Mouse (Mus musculus): ENCODE measurements at regions not wholly inside any gene's neighbourhood (a gene's known extent, or its start where the extent isn't known, plus 50 kb on each side); places are given as distances from the start of the nearest gene placed in this dataset.

GRCm38 (mm10) chr19:26475754-26476153, 129.1 kb upstream of the Smarca2 start:
- H3K27ac ChIP-seq (replicated peaks; ENCODE audit: low read depth, low read length): no peak overlapping the region
- 23% methylated on average over 2 of the region's 2 CpGs for WGBS
- H3K9me3 ChIP-seq (ENCODE audit: control insufficient read depth, low read length): no peaks in the 10 kb centered on the region
- no peaks in the 10 kb centered on the region for H3K27me3 ChIP-seq (ENCODE audit: control insufficient read depth, insufficient read depth, low read length)
- ATAC-seq (ENCODE audit: low FRiP score, low TSS enrichment): no peak
- H3K9ac ChIP-seq (replicated peaks; ENCODE audit: low read length): no peak overlapping the region
- H3K4me1 ChIP-seq (ENCODE audit: control insufficient read depth, insufficient read depth, low read length): peaks cover 9% of the 10 kb centered on the region; the same call in 1 of the 2 replicates
- H3K4me2 ChIP-seq (ENCODE audit: low read length): no peak overlapping the region
- no peak overlapping the region for H3K4me3 ChIP-seq (replicated peaks; ENCODE audit: low read depth, low read length)
- no peaks in the 10 kb centered on the region for H3K36me3 ChIP-seq (ENCODE audit: control insufficient read depth, insufficient read depth, low read length)
- DNase-seq: no peak

DNA sequence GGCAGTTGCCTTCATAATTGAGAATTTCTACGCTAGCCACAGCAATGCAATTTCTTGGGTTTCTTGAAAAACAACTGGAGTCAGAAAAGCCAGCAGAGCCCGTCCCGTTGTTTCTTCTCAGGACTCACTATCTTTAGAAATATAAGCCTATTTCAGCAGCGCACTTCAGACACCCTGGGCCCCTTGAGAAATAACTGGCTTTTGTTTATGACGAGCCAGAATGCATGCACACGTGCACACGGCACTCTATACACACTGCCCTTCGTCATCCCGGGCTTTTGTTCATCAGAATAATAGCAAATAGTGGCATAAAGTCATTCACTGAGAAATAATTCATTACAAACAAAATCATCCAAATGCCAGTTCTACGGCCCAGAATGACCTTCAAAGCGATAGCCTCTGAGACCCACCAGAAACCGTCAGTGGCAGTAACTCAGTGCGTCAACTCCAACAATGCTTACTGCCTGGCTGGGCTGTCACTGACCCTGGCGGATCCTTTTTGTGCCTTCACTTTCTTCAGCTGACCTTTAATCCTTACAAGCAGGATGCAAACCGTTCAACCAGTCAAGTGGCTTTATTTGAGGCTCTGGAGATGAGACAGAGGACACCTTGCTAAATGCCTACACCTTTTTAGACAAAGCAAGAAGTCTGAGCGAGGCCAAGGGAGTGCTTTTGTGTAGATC, 126.7 kb upstream of the Smarca2 start:
- H3K27ac ChIP-seq (replicated peaks; ENCODE audit: low read depth, low read length): no peak overlapping the region
- H3K4me3 ChIP-seq (replicated peaks; ENCODE audit: low read depth, low read length): no peak overlapping the region
- DNase-seq (peak; percentile 53), ATAC-seq (ENCODE audit: low FRiP score, low TSS enrichment) (no peak)
- H3K27me3 ChIP-seq (ENCODE audit: control insufficient read depth, insufficient read depth, low read length): no peaks in the 10 kb centered on the region
- H3K4me2 ChIP-seq (ENCODE audit: low read length): peak overlapping the region; percentile 37
- H3K9me3 ChIP-seq (ENCODE audit: control insufficient read depth, low read length): no peaks in the 10 kb centered on the region
- 15% methylated on average over 16 of the region's 16 CpGs for WGBS
- no peaks in the 10 kb centered on the region for H3K36me3 ChIP-seq (ENCODE audit: control insufficient read depth, insufficient read depth, low read length)
- H3K4me1 ChIP-seq (ENCODE audit: control insufficient read depth, insufficient read depth, low read length): peaks cover 9% of the 10 kb centered on the region; the same call in 1 of the 2 replicates
- H3K9ac ChIP-seq (replicated peaks; ENCODE audit: low read length): no peak overlapping the region

DNA sequence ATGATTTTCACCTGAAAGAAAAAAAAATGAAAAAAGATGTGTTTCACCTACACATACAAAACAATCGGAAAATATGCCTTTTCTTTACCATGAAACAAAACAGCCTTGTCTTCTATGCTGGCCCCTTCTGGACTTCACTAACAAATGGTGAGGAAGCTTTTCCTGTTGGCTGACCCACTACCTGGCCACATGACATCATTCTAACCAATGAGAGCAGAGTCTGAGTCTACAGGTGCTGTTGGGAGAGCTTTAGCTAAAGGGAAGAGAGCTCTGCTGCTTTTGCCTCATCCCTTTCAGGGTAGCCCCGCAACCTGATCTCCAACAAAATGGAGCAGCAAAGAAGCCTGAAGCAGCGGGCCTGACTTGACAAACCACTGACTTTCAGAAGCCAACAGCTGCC, 120.5 kb upstream of the Smarca2 start:
- no peak for DNase-seq
- H3K9ac ChIP-seq (replicated peaks; ENCODE audit: low read length): no peak overlapping the region
- H3K36me3 ChIP-seq (ENCODE audit: control insufficient read depth, insufficient read depth, low read length): no peaks in the 10 kb centered on the region
- no peak overlapping the region for H3K27ac ChIP-seq (replicated peaks; ENCODE audit: low read depth, low read length)
- WGBS: 73% methylated on average over 3 of the region's 3 CpGs
- H3K27me3 ChIP-seq (ENCODE audit: control insufficient read depth, insufficient read depth, low read length): no peaks in the 10 kb centered on the region
- no peaks in the 10 kb centered on the region for H3K9me3 ChIP-seq (ENCODE audit: control insufficient read depth, low read length)
- no peaks in the 10 kb centered on the region for H3K4me1 ChIP-seq (ENCODE audit: control insufficient read depth, insufficient read depth, low read length)
- no peak overlapping the region for H3K4me2 ChIP-seq (ENCODE audit: low read length)
- H3K4me3 ChIP-seq (replicated peaks; ENCODE audit: low read depth, low read length): no peak overlapping the region
- no peak for ATAC-seq (ENCODE audit: low FRiP score, low TSS enrichment)

GRCm38 (mm10) chr19:26492806-26493205, 112.0 kb upstream of the Smarca2 start:
- no peaks in the 10 kb centered on the region for H3K4me1 ChIP-seq (ENCODE audit: control insufficient read depth, insufficient read depth, low read length)
- no peak overlapping the region for H3K27ac ChIP-seq (replicated peaks; ENCODE audit: low read depth, low read length)
- H3K36me3 ChIP-seq (ENCODE audit: control insufficient read depth, insufficient read depth, low read length): no peaks in the 10 kb centered on the region
- no peak overlapping the region for H3K4me3 ChIP-seq (replicated peaks; ENCODE audit: low read depth, low read length)
- ATAC-seq (ENCODE audit: low FRiP score, low TSS enrichment) (no peak), DNase-seq (no peak)
- no peak overlapping the region for H3K4me2 ChIP-seq (ENCODE audit: low read length)
- H3K9me3 ChIP-seq (ENCODE audit: control insufficient read depth, low read length): no peaks in the 10 kb centered on the region
- H3K27me3 ChIP-seq (ENCODE audit: control insufficient read depth, insufficient read depth, low read length): no peaks in the 10 kb centered on the region
- H3K9ac ChIP-seq (replicated peaks; ENCODE audit: low read length): no peak overlapping the region
- WGBS: 80% methylated on average over 2 of the region's 2 CpGs

DNA sequence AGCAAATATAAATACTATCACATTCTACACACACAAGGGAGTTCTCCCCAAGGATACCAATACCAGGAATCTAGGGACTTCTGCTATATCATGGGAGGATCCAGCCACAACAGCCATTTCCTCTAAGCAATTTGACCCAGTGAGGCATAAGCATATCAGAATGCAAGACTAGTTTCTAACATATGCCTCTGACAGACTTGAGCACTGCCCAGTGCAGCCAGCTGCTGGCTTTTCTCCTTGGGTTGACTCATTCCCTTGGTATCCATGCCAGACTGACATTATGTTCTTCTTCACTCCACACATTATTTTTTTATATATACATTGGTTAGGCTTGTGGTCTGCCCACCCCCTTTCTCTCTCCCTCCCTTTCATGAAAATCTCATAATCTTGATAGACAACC, 103.8 kb upstream of the Smarca2 start:
- ATAC-seq (ENCODE audit: low FRiP score, low TSS enrichment) (no peak), DNase-seq (no peak)
- no peak overlapping the region for H3K4me3 ChIP-seq (replicated peaks; ENCODE audit: low read depth, low read length)
- no peak overlapping the region for H3K9ac ChIP-seq (replicated peaks; ENCODE audit: low read length)
- H3K27me3 ChIP-seq (ENCODE audit: control insufficient read depth, insufficient read depth, low read length): no peaks in the 10 kb centered on the region
- H3K4me1 ChIP-seq (ENCODE audit: control insufficient read depth, insufficient read depth, low read length): no peaks in the 10 kb centered on the region
- no peaks in the 10 kb centered on the region for H3K36me3 ChIP-seq (ENCODE audit: control insufficient read depth, insufficient read depth, low read length)
- no peak overlapping the region for H3K27ac ChIP-seq (replicated peaks; ENCODE audit: low read depth, low read length)
- peaks cover 5% of the 10 kb centered on the region; the same call in 1 of the 2 replicates for H3K9me3 ChIP-seq (ENCODE audit: control insufficient read depth, low read length)
- H3K4me2 ChIP-seq (ENCODE audit: low read length): no peak overlapping the region

DNA sequence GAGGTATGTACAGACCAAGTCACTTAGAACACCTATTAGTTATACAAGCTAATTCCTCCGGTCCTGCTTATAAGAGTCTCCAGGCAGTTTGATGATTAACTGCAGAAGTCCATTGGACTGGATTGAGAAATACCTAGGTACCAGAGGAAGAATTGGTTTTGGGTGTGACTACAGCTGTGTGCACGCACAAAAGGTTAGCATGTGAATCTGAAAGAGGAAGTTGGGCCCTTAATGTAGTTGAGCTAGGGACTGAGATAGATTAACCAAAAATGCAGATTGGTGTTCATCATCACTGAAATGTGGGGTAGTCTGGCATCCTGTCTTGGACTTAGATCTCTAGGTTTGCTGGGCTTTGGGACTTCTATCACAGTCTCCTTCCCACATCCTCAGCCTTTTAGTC, 100.8 kb upstream of the Smarca2 start:
- H3K36me3 ChIP-seq (ENCODE audit: control insufficient read depth, insufficient read depth, low read length): no peaks in the 10 kb centered on the region
- H3K9ac ChIP-seq (replicated peaks; ENCODE audit: low read length): no peak overlapping the region
- H3K4me3 ChIP-seq (replicated peaks; ENCODE audit: low read depth, low read length): no peak overlapping the region
- ATAC-seq (ENCODE audit: low FRiP score, low TSS enrichment): no peak
- 94% methylated on average over 2 of the region's 2 CpGs for WGBS
- DNase-seq: no peak
- H3K4me2 ChIP-seq (ENCODE audit: low read length): no peak overlapping the region
- H3K27me3 ChIP-seq (ENCODE audit: control insufficient read depth, insufficient read depth, low read length): no peaks in the 10 kb centered on the region
- peaks cover 5% of the 10 kb centered on the region; the same call in 1 of the 2 replicates for H3K9me3 ChIP-seq (ENCODE audit: control insufficient read depth, low read length)
- H3K4me1 ChIP-seq (ENCODE audit: control insufficient read depth, insufficient read depth, low read length): peaks cover 6% of the 10 kb centered on the region; the same call in 1 of the 2 replicates
- H3K27ac ChIP-seq (replicated peaks; ENCODE audit: low read depth, low read length): no peak overlapping the region

DNA sequence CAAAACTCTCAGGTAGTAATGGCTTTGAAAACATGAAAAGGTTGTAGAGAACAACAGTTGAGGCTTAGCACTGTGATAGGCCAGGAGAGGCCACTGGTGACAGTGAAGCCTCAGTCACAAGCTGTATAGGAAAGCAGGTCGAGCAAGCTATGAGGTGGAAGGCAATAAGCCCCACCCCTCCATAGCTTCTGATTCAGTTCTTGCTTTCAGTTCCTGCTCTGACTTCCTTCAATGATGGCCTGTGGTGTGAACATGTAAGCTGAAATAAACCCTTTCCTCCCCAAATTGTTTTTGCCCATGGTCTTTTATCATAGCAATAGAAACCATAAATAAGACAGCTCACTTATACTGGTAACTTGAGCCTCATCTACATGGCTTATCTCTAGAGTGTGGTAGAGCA, 98.0 kb upstream of the Smarca2 start:
- peaks cover 10% of the 10 kb centered on the region; the same call in 1 of the 2 replicates for H3K4me1 ChIP-seq (ENCODE audit: control insufficient read depth, insufficient read depth, low read length)
- WGBS: 100% methylated on average over 1 of the region's 1 CpGs
- no peak overlapping the region for H3K27ac ChIP-seq (replicated peaks; ENCODE audit: low read depth, low read length)
- H3K9me3 ChIP-seq (ENCODE audit: control insufficient read depth, low read length): peaks cover 5% of the 10 kb centered on the region; the same call in 1 of the 2 replicates
- DNase-seq (no peak), ATAC-seq (ENCODE audit: low FRiP score, low TSS enrichment) (no peak)
- H3K4me2 ChIP-seq (ENCODE audit: low read length): no peak overlapping the region
- H3K27me3 ChIP-seq (ENCODE audit: control insufficient read depth, insufficient read depth, low read length): no peaks in the 10 kb centered on the region
- no peak overlapping the region for H3K9ac ChIP-seq (replicated peaks; ENCODE audit: low read length)
- no peaks in the 10 kb centered on the region for H3K36me3 ChIP-seq (ENCODE audit: control insufficient read depth, insufficient read depth, low read length)
- no peak overlapping the region for H3K4me3 ChIP-seq (replicated peaks; ENCODE audit: low read depth, low read length)

GRCm38 (mm10) chr19:26507986-26508385, 96.9 kb upstream of the Smarca2 start:
- ATAC-seq (ENCODE audit: low FRiP score, low TSS enrichment): no peak
- peak; percentile 13 for DNase-seq

DNA sequence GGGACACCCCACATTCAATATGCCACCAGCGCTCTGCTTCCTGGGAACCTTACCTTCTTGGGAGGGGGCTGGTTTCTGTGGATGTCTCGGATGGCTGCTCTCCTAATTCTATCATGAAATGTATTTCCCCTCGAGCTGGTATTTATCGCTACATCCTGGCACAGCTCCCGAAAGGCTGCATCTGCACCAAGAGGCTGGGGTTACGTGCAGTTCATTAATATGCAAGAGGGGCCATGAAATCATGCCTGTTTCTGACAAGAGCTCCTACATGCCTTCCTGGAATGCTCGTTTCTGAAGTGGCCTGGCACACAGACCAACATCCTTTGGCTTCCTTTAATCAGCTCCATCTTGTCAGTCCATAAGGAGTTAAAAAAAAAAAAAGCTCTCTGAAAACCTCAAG, 96.2 kb upstream of the Smarca2 start:
- H3K9ac ChIP-seq (replicated peaks; ENCODE audit: low read length): peak overlapping the region; percentile 24; the same call in 1 of the 2 replicates
- no peaks in the 10 kb centered on the region for H3K36me3 ChIP-seq (ENCODE audit: control insufficient read depth, insufficient read depth, low read length)
- peak overlapping the region; percentile 38; the same call in 1 of the 2 replicates for H3K27ac ChIP-seq (replicated peaks; ENCODE audit: low read depth, low read length)
- H3K4me3 ChIP-seq (replicated peaks; ENCODE audit: low read depth, low read length): no peak overlapping the region
- H3K4me1 ChIP-seq (ENCODE audit: control insufficient read depth, insufficient read depth, low read length): peaks cover 12% of the 10 kb centered on the region; the same call in 1 of the 2 replicates
- H3K4me2 ChIP-seq (ENCODE audit: low read length): peak overlapping the region; percentile 37
- 24% methylated on average over 7 of the region's 7 CpGs for WGBS
- H3K27me3 ChIP-seq (ENCODE audit: control insufficient read depth, insufficient read depth, low read length): no peaks in the 10 kb centered on the region
- ATAC-seq (ENCODE audit: low FRiP score, low TSS enrichment) (peak; percentile 47; the same call in 1 of the 2 replicates), DNase-seq (peak; percentile 73)
- H3K9me3 ChIP-seq (ENCODE audit: control insufficient read depth, low read length): peaks cover 5% of the 10 kb centered on the region; the same call in 1 of the 2 replicates

More at GRCm38 (mm10) chr19:26507986-26508385, 96.9 kb upstream of the Smarca2 start:
- Histone ChIP-seq H3K9me3 (ENCODE audit: control insufficient read depth, low read length) (peaks cover 5% of the 10 kb centered on the region; the same call in 1 of the 2 replicates), H3K27ac (replicated peaks; ENCODE audit: low read depth, low read length) (0 out of 2 replicates have a peak overlapping the region, but pooled peaks have one; percentile 38), H3K27me3 (ENCODE audit: control insufficient read depth, insufficient read depth, low read length) (no peaks in the 10 kb centered on the region), H3K4me2 (ENCODE audit: low read length) (no peak overlapping the region), H3K9ac (replicated peaks; ENCODE audit: low read length) (no peak overlapping the region), H3K4me1 (ENCODE audit: control insufficient read depth, insufficient read depth, low read length) (peaks cover 12% of the 10 kb centered on the region; the same call in 1 of the 2 replicates), H3K36me3 (ENCODE audit: control insufficient read depth, insufficient read depth, low read length) (no peaks in the 10 kb centered on the region), H3K4me3 (replicated peaks; ENCODE audit: low read depth, low read length) (no peak overlapping the region)
- WGBS: 78% methylated on average over 11 of the region's 11 CpGs
